Mouse (Mus musculus) gastrocnemius, adult 8-10 months (tissue): ENCODE results near the gene Bub1. TPM values are rescaled to one million over a fixed set of nuclear protein-coding genes. Genes with fewer than 3 reads are reported as not detected.

Experiments used
- DNase-seq, 2 experiments: peaks; one replicate each; pipeline ENCODE4 v3.0.0; 2022; ENCODE audit warnings: low spot score in 2 of 2
- total RNA-seq, 4 experiments: library from RNA; stranded (reverse); gene quantifications; 2 replicates each; pipeline ENCODE4 v1.2.4; 2022

Gene Bub1
- total RNA-seq, 4 experiments from 2014 or later: not detected

GRCm38 (mm10) chr2:127775013-127775412 lies 56.7 kb downstream of the Bub1 start:
- no peak for DNase-seq

GRCm38 (mm10) chr2:127774578-127774941 lies 57.1 kb downstream of the Bub1 start:
- no peak for DNase-seq

- DNase-seq: no peak
These were observed 57.6 kb downstream of the Bub1 start for GRCm38 (mm10) chr2:127773938-127774577.

GRCm38 (mm10) chr2:127761587-127761986 lies 70.1 kb downstream of the Bub1 start:
- no peak for DNase-seq

GRCm38 (mm10) chr2:127760429-127761000 lies 71.2 kb downstream of the Bub1 start:
- DNase-seq: no peak

- no peak for DNase-seq
These were observed 71.7 kb downstream of the Bub1 start for GRCm38 (mm10) chr2:127760014-127760413.

- no peak for DNase-seq
These were observed 72.3 kb downstream of the Bub1 start for GRCm38 (mm10) chr2:127759157-127759880.

- DNase-seq: peak in 1 of 2 experiments; percentile 47
These were observed 74.5 kb downstream of the Bub1 start for GRCm38 (mm10) chr2:127757171-127757570.

- DNase-seq: no peak
These were observed 77.6 kb downstream of the Bub1 start for GRCm38 (mm10) chr2:127754113-127754512.

- DNase-seq: no peak
These were observed 79.6 kb downstream of the Bub1 start for GRCm38 (mm10) chr2:127751849-127752610.

Other genes starting within 250 kb of the Bub1 start
- 1 to 10 TPM; 2.2 to 3.6 (median 2.3) TPM for gene Zfp661, start 244.8 kb downstream of the Bub1 start, total RNA-seq
- gene Mrps5, start 244.6 kb downstream of the Bub1 start, total RNA-seq: 10 to 100 TPM; 64.8 to 78.4 (median 74.5) TPM
- 1 to 10 TPM in 2 of 4 experiments, under 1 TPM in 2; 0.75 to 1.8 (median 0.99) TPM for gene Mal, start 175.2 kb downstream of the Bub1 start, total RNA-seq
- 1 to 10 TPM; 1.1 to 3.3 (median 1.3) TPM for gene Mall, start 101.9 kb downstream of the Bub1 start, total RNA-seq
- 10 to 100 TPM; 21.5 to 28.3 (median 24.5) TPM for gene Nphp1, start 43.0 kb downstream of the Bub1 start, total RNA-seq
- gene Mtln, start 39.4 kb downstream of the Bub1 start, total RNA-seq: 100 to 1,000 TPM; 133 to 144 (median 141) TPM
- under 1 TPM in 2 of 4 experiments, not detected in 2; 0.10 to 0.13 TPM for gene Acoxl, start 7.0 kb upstream of the Bub1 start, total RNA-seq